Mouse (Mus musculus) liver, postnatal 0 days (tissue): Measurements from ENCODE around the gene Fgb.

Experiments used
- CTCF ChIP-seq: sonication (generic); IDR thresholded peaks from 2 replicates; pipeline ENCODE4 v1.5.1; 2016; ENCODE audit warnings: antibody characterized with exemption, low read depth
- EP300 ChIP-seq: IDR thresholded peaks from 2 replicates; pipeline ENCODE4 v1.6.1; 2016; ENCODE audit warnings: antibody characterized with exemption, low read depth, mild to moderate bottlenecking

DNA sequence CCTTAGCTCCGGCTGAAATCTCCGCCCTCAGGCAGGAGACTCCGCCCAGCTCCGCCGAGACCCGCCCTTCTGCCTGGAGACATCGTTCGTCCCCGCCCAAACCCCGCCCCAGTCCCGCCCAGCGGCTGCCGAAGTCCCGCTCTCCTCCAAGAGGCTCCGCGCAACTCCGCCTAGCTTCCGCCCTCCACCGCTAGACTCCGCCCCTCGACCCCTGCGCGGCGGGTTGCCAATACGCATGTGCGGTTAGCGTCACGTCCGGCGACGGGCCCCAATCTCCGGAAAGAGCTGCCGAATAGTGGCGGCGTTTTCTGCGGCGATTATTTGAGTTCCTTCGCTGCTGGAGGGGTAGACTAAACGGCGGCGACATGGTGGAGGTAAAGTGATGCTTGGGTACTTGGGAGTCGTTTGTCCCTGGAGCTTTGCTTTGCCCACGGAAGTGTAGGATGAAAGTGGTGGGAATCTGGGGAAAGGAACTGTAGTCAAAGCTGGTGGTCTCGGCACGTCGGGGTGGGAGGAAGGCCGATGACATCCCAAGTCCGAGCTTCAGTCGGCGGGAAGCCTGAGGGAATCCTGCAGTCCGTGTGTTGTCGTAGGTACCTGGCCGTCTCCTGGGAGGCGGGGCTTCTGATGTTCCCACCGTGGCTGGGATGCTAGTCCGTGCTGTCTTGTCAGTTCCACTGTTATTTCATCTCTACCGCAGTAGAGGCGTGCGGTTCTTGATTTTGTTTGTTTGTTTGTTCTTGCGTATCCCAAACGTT, 5.8 kb upstream of the Fgb start, which contains the start of gene Plrg1:
- TF ChIP-seq EP300, result no peak
- TF ChIP-seq CTCF, result no peak
